ENCODE assay signal across 11 mouse cellular contexts in the genomic region with DNA sequence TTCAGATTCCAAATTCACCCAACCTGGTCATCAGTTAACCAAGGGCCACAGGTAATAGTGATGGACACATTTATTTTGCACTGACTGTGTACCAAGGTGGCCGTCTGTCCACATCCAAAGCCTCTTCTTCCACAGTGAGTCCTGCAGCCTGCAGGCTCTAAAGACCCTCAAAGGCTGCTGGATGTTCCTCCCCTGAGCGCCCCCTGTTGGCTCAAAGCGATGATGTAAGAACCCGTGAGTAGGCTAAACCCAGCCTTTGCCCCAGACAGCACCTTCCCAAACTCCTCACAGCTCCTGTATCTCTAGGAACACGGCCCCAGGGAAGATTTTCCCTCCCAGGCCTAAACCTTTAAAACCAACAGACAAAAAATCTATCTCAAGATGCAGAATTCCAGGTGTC. TPM values are rescaled to one million over a fixed set of nuclear protein-coding genes. Genes with fewer than 3 reads are reported as not detected.
DNase-seq lines count a peak whose midpoint lies in the region; ATAC-seq and TF ChIP-seq lines count a peak whose summit lies in the region.
"Had no signal": no experiment of that assay in that cellular context is flagged by ENCODE, and none has a peak within 500 bp of the region (broad histone marks: within the 10 kb centered on the region; RNA-seq: fewer than 3 reads in every experiment).

No protein-coding gene starts in this region.

- H3K36me3 ChIP-seq in hindbrain, embryonic 10.5 days, result no peaks in the 10 kb centered on the region
- no peaks in the 10 kb centered on the region for H3K36me3 ChIP-seq in hindbrain, embryonic 14.5 days (replicated peaks; ENCODE audit: control insufficient read depth, insufficient read depth)
- no peaks in the 10 kb centered on the region for H3K36me3 ChIP-seq in thymus, adult 2 months (ENCODE audit: control insufficient read depth, insufficient read depth, low read length)
- H3K36me3 ChIP-seq: embryonic facial prominence, embryonic 12.5 days; heart, embryonic 15.5 days had no signal

- TF ChIP-seq POLR2A in thymus, adult 2 months (IDR thresholded peaks at IDR 0.05; ENCODE audit: control insufficient read depth, extremely low read depth, insufficient read depth, low read length, poor library complexity), result no peak

- H3K4me3 ChIP-seq in hindbrain, embryonic 10.5 days, result no peak overlapping the region
- H3K4me3 ChIP-seq in hindbrain, embryonic 14.5 days (replicated peaks; ENCODE audit: low read length), result no peak overlapping the region
- no peak overlapping the region for H3K4me3 ChIP-seq in thymus, adult 2 months (ENCODE audit: control insufficient read depth, insufficient read depth, low read length)
- H3K4me3 ChIP-seq: embryonic facial prominence, embryonic 12.5 days; heart, embryonic 15.5 days had no signal

- ATAC-seq in hindbrain, embryonic 14.5 days (ENCODE audit: low FRiP score), result no peak

- no peaks in the 10 kb centered on the region for H3K9me3 ChIP-seq in hindbrain, embryonic 10.5 days
- no peaks in the 10 kb centered on the region for H3K9me3 ChIP-seq in hindbrain, embryonic 14.5 days (ENCODE audit: control insufficient read depth, low read length)
- H3K9me3 ChIP-seq: embryonic facial prominence, embryonic 12.5 days; heart, embryonic 15.5 days had no signal

- TF ChIP-seq CTCF in thymus, adult 2 months (IDR thresholded peaks at IDR 0.05; ENCODE audit: borderline replicate concordance, control insufficient read depth, extremely low read depth, insufficient read depth, low read length, poor library complexity), result peak; percentile 79; the same call in 1 of the 2 replicates

- peaks cover 8% of the 10 kb centered on the region for H3K4me1 ChIP-seq in hindbrain, embryonic 10.5 days (replicated peaks)
- H3K4me1 ChIP-seq in hindbrain, embryonic 14.5 days (replicated peaks; ENCODE audit: control insufficient read depth, insufficient read depth, low read length), result no peaks in the 10 kb centered on the region
- H3K4me1 ChIP-seq in thymus, adult 2 months (replicated peaks; ENCODE audit: control insufficient read depth, insufficient read depth, low read length), result peaks cover 11% of the 10 kb centered on the region
- H3K4me1 ChIP-seq: embryonic facial prominence, embryonic 12.5 days had no signal

- peak; percentile 49 for DNase-seq in hindbrain, embryonic 10.5 days (ENCODE audit: low spot score)
- DNase-seq in hindbrain, embryonic 14.5 days (ENCODE audit: low spot score), result no peak
- peak; percentile 55 for DNase-seq in thymus, adult 2 months
- DNase-seq in thymus, adult 18-20 months, result no peak
- peak; percentile 53 for DNase-seq in induced T-regulatory cell, adult 2 months (ENCODE audit: low read depth)
- DNase-seq in right cerebral cortex, postnatal 14 days, result no peak
- no peak for DNase-seq in gastrocnemius, postnatal 10 days
- DNase-seq in layer of hippocampus, adult 8-10 months (ENCODE audit: low spot score in 2 of 2), result no peak

- no peak overlapping the region for H3K27ac ChIP-seq in hindbrain, embryonic 10.5 days
- no peak overlapping the region for H3K27ac ChIP-seq in hindbrain, embryonic 14.5 days
- H3K27ac ChIP-seq in thymus, adult 2 months (ENCODE audit: control insufficient read depth, insufficient read depth, low read length), result no peak overlapping the region
- H3K27ac ChIP-seq: embryonic facial prominence, embryonic 12.5 days; heart, embryonic 15.5 days had no signal

- H3K27me3 ChIP-seq in hindbrain, embryonic 10.5 days (ENCODE audit: insufficient read depth, poor library complexity, severe bottlenecking), result no peaks in the 10 kb centered on the region
- H3K27me3 ChIP-seq in hindbrain, embryonic 14.5 days (ENCODE audit: control insufficient read depth, insufficient read depth, low read length), result no peaks in the 10 kb centered on the region
- H3K27me3 ChIP-seq in thymus, adult 2 months (ENCODE audit: control insufficient read depth, insufficient read depth, low read length), result no peaks in the 10 kb centered on the region
- H3K27me3 ChIP-seq: embryonic facial prominence, embryonic 12.5 days; heart, embryonic 15.5 days had no signal

- H3K4me2 ChIP-seq in hindbrain, embryonic 14.5 days (replicated peaks), result no peak overlapping the region
- H3K4me2 ChIP-seq: embryonic facial prominence, embryonic 12.5 days; heart, embryonic 15.5 days had no signal

- H3K9ac ChIP-seq in hindbrain, embryonic 14.5 days, result no peak overlapping the region
- H3K9ac ChIP-seq: embryonic facial prominence, embryonic 12.5 days; heart, embryonic 15.5 days had no signal

- WGBS in hindbrain, embryonic 10.5 days, result 21% methylated on average over 5 of the region's 5 CpGs
- WGBS in hindbrain, embryonic 14.5 days, result 18% methylated on average over 5 of the region's 5 CpGs
- WGBS in thymus, adult 2 months, result 28% methylated on average over 5 of the region's 5 CpGs

RNA-seq across cellular contexts. Expression of a gene that starts 5.9 kb away (rescaled TPM):
- not detected in 2 replicates for polyA plus RNA-seq in hindbrain, embryonic 10.5 days (2016; fragmentation: Nextera tagmentation; extraction: Ambion mirVana)
- polyA plus RNA-seq in hindbrain, embryonic 14.5 days (2014; fragmentation: Nextera tagmentation; extraction: Ambion mirVana), result not detected in 2 replicates
- polyA plus RNA-seq in thymus, adult 2 months (2012; rRNA removed), result 30.1 and 31.1 TPM in 2 replicates
- total RNA-seq in gastrocnemius, postnatal 10 days (2021), result 10 to 100 TPM; 11.4 to 11.5 TPM
- under 1 TPM in 1 of 4 experiments, not detected in 3; 0.41 TPM for total RNA-seq in layer of hippocampus, adult 8-10 months (2022)
- total RNA-seq: left cerebral cortex, postnatal 36 days had no signal
- polyA plus RNA-seq: embryonic facial prominence, embryonic 12.5 days had no signal

RNA-seq across cellular contexts. Expression of a gene that starts 6.3 kb away (rescaled TPM):
- polyA plus RNA-seq in hindbrain, embryonic 10.5 days (2016; fragmentation: Nextera tagmentation; extraction: Ambion mirVana), result 0.05 TPM in 2 replicates
- not detected in 2 replicates for polyA plus RNA-seq in hindbrain, embryonic 14.5 days (2014; fragmentation: Nextera tagmentation; extraction: Ambion mirVana)
- polyA plus RNA-seq in thymus, adult 2 months (2012; rRNA removed), result 0.92 and 1.2 TPM in 2 replicates
- total RNA-seq in gastrocnemius, postnatal 10 days (2021), result 100 to 1,000 TPM; 137 to 145 TPM
- total RNA-seq in layer of hippocampus, adult 8-10 months (2022), result under 1 TPM in 2 of 4 experiments, not detected in 2; 0.07 TPM
- total RNA-seq: left cerebral cortex, postnatal 36 days had no signal

RNA-seq across cellular contexts. Expression of a gene that starts 28.5 kb away (rescaled TPM):
- polyA plus RNA-seq in hindbrain, embryonic 10.5 days (2016; fragmentation: Nextera tagmentation; extraction: Ambion mirVana), result 16.9 and 17.2 TPM in 2 replicates
- 13.6 and 18.6 TPM in 2 replicates for polyA plus RNA-seq in hindbrain, embryonic 14.5 days (2014; fragmentation: Nextera tagmentation; extraction: Ambion mirVana)
- polyA plus RNA-seq in thymus, adult 2 months (2012; rRNA removed), result 185 and 222 TPM in 2 replicates
- total RNA-seq in gastrocnemius, postnatal 10 days (2021), result 10 to 100 TPM; 13.3 to 18.6 TPM
- 1 to 10 TPM; 1.7 to 3.4 (median 2.4) TPM for total RNA-seq in layer of hippocampus, adult 8-10 months (2022)

RNA-seq across cellular contexts. Expression of a gene that starts 44.8 kb away (rescaled TPM):
- 0.90 and 2.0 TPM in 2 replicates for polyA plus RNA-seq in hindbrain, embryonic 10.5 days (2016; fragmentation: Nextera tagmentation; extraction: Ambion mirVana)
- 0.86 and 0.92 TPM in 2 replicates for polyA plus RNA-seq in hindbrain, embryonic 14.5 days (2014; fragmentation: Nextera tagmentation; extraction: Ambion mirVana)
- 33.2 and 39.6 TPM in 2 replicates for polyA plus RNA-seq in thymus, adult 2 months (2012; rRNA removed)
- 1 to 10 TPM in 1 of 2 experiments, under 1 TPM in 1; 0.80 to 2.8 TPM for total RNA-seq in gastrocnemius, postnatal 10 days (2021)
- under 1 TPM in 1 of 4 experiments, not detected in 3; 0.39 TPM for total RNA-seq in layer of hippocampus, adult 8-10 months (2022)

RNA-seq across cellular contexts. Expression of a gene that starts 57.7 kb away (rescaled TPM):
- not detected in 2 replicates for polyA plus RNA-seq in hindbrain, embryonic 10.5 days (2016; fragmentation: Nextera tagmentation; extraction: Ambion mirVana)
- polyA plus RNA-seq in hindbrain, embryonic 14.5 days (2014; fragmentation: Nextera tagmentation; extraction: Ambion mirVana), result not detected in 2 replicates
- 0.74 and 1.7 TPM in 2 replicates for polyA plus RNA-seq in thymus, adult 2 months (2012; rRNA removed)
- not detected for total RNA-seq in gastrocnemius, postnatal 10 days (2021)
- total RNA-seq in layer of hippocampus, adult 8-10 months (2022), result 1 to 10 TPM in 1 of 4 experiments, under 1 TPM in 1, not detected in 2; 0.57 to 1.7 TPM
- total RNA-seq: left cerebral cortex, postnatal 36 days had no signal
- polyA plus RNA-seq: embryonic facial prominence, embryonic 12.5 days; heart, embryonic 15.5 days had no signal

Comparison
In these comparisons a context has a peak if more than half of its experiments do, and no peak if none do; other contexts are left out.
1. DNase-seq: peak in hindbrain, embryonic 10.5 days (single experiment), thymus, adult 2 months (single experiment) and induced T-regulatory cell, adult 2 months (single experiment); none in hindbrain, embryonic 14.5 days (single experiment), thymus, adult 18-20 months (0 of 2), right cerebral cortex, postnatal 14 days (single experiment), gastrocnemius, postnatal 10 days (single experiment) and layer of hippocampus, adult 8-10 months (0 of 2).
2. RNA of a gene that starts 5.9 kb away (polyA plus RNA-seq): 30.1 to 31.1 TPM in thymus, adult 2 months; not detected in hindbrain, embryonic 10.5 days and not detected in hindbrain, embryonic 14.5 days; every median in the first group is over 10 times any median in the second.